In the genomic region with DNA sequence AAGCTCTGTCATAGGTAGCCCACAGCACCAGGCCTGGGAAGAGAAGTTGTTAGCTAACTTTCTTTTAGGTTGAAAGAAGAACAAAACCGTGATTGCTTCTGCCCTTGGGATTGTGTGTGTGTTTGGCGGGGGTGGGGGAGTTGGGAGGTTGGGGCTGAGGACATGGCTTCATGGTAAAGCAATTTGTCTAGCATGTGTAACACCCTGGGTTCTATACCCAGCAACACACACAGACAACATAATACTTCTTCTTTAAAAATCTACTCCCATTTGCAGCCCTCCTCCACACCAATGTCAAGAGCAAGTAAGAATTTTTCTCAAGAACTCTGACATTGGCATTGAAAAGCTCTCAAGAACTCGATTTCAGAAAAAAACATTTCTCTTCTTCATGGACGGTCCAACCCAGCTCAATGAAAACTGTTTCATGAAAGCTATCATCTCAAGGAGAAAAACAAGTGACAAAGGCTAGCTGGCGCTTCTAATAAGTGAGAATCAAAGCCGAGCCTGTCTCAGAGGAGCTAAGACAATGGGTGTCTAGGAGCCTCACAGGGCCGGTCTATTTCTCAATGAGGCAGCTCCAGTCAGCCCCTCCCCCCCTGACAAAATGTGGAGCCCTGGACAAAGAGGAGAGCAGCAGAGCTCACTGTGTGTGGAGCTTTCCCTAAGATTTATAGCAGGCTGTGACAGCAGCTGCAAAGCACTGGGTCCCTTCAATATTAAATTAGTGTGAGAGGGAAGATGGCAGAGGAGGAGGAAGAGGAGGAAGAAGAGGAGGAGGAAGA, we compare ENCODE assay signal across 8 mouse cellular contexts. TPM values are rescaled to one million over a fixed set of nuclear protein-coding genes. Genes with fewer than 3 reads are reported as not detected.
DNase-seq lines count a peak whose midpoint lies in the region; ATAC-seq and TF ChIP-seq lines count a peak whose summit lies in the region.

No protein-coding gene starts in this region.

- no peak for TF ChIP-seq CTCF in intestine, postnatal 0 days (IDR thresholded peaks at IDR 0.05; ENCODE audit: low read depth)

- DNase-seq in kidney, postnatal 25 days: no peak
- DNase-seq in R1 (ENCODE audit: low read depth, low spot score): peak; percentile 37
- DNase-seq in midbrain, embryonic 11.5 days (ENCODE audit: low spot score, missing footprints): peak; percentile 94
- DNase-seq in layer of hippocampus, adult 9-11 months: no peak
- DNase-seq in thymus, postnatal 10 days (ENCODE audit: low spot score in 2 of 2): no peak

- H3K9me3 ChIP-seq in kidney, embryonic 14.5 days (ENCODE audit: control insufficient read depth, low read length): no peaks in the 10 kb centered on the region
- H3K9me3 ChIP-seq in forebrain, embryonic 12.5 days: no peaks in the 10 kb centered on the region
- H3K9me3 ChIP-seq in midbrain, embryonic 11.5 days (ENCODE audit: control insufficient read depth, low read length): no peaks in the 10 kb centered on the region
- H3K9me3 ChIP-seq in intestine, postnatal 0 days (ENCODE audit: control insufficient read depth): no peaks in the 10 kb centered on the region

- H3K36me3 ChIP-seq in kidney, embryonic 14.5 days (ENCODE audit: control insufficient read depth, insufficient read depth, low read length): no peaks in the 10 kb centered on the region
- no peaks in the 10 kb centered on the region for H3K36me3 ChIP-seq in forebrain, embryonic 12.5 days (replicated peaks)
- H3K36me3 ChIP-seq in midbrain, embryonic 11.5 days (ENCODE audit: control insufficient read depth, insufficient read depth, low read length): no peaks in the 10 kb centered on the region
- no peaks in the 10 kb centered on the region for H3K36me3 ChIP-seq in intestine, postnatal 0 days (ENCODE audit: control insufficient read depth, insufficient read depth)

- no peak overlapping the region for H3K9ac ChIP-seq in kidney, embryonic 14.5 days (ENCODE audit: low read depth, low read length)
- H3K9ac ChIP-seq in forebrain, embryonic 12.5 days: no peak overlapping the region
- peak overlapping the region; percentile 46 for H3K9ac ChIP-seq in midbrain, embryonic 11.5 days (ENCODE audit: low read length)
- H3K9ac ChIP-seq in intestine, postnatal 0 days (ENCODE audit: low read depth, low read length): no peak overlapping the region

- H3K4me3 ChIP-seq in kidney, embryonic 14.5 days (ENCODE audit: low read length): no peak overlapping the region
- H3K4me3 ChIP-seq in forebrain, embryonic 12.5 days (replicated peaks): no peak overlapping the region
- H3K4me3 ChIP-seq in midbrain, embryonic 11.5 days (ENCODE audit: low read depth, low read length): no peak overlapping the region
- H3K4me3 ChIP-seq in intestine, postnatal 0 days (ENCODE audit: low read depth, low read length): no peak overlapping the region

- WGBS in kidney, embryonic 14.5 days: 55% methylated on average over 7 of the region's 7 CpGs
- WGBS in forebrain, embryonic 12.5 days: 18% methylated on average over 7 of the region's 7 CpGs
- 31% methylated on average over 7 of the region's 7 CpGs for WGBS in midbrain, embryonic 11.5 days
- 51% methylated on average over 7 of the region's 7 CpGs for WGBS in intestine, postnatal 0 days

- H3K4me2 ChIP-seq in kidney, embryonic 14.5 days (replicated peaks; ENCODE audit: low read depth, low read length): no peak overlapping the region
- H3K4me2 ChIP-seq in forebrain, embryonic 12.5 days: peak overlapping the region; percentile 13; the same call in 1 of the 2 replicates
- H3K4me2 ChIP-seq in midbrain, embryonic 11.5 days: no peak overlapping the region
- H3K4me2 ChIP-seq in intestine, postnatal 0 days (replicated peaks; ENCODE audit: low read depth): no peak overlapping the region

- peak; percentile 83; the same call in 1 of the 2 replicates for ATAC-seq in kidney, embryonic 14.5 days (ENCODE audit: low FRiP score, low TSS enrichment)
- peak; percentile 91 for ATAC-seq in forebrain, embryonic 12.5 days (ENCODE audit: low FRiP score)
- peak; percentile 96 for ATAC-seq in midbrain, embryonic 11.5 days (ENCODE audit: low FRiP score)
- no peak for ATAC-seq in intestine, postnatal 0 days

- no peaks in the 10 kb centered on the region for H3K4me1 ChIP-seq in kidney, embryonic 14.5 days (ENCODE audit: control insufficient read depth, insufficient read depth, low read length)
- H3K4me1 ChIP-seq in forebrain, embryonic 12.5 days: peaks cover 28% of the 10 kb centered on the region
- H3K4me1 ChIP-seq in midbrain, embryonic 11.5 days (ENCODE audit: control insufficient read depth, insufficient read depth, low read length): peaks cover 26% of the 10 kb centered on the region
- H3K4me1 ChIP-seq in intestine, postnatal 0 days (replicated peaks; ENCODE audit: control insufficient read depth, insufficient read depth, low read length): no peaks in the 10 kb centered on the region

- H3K27me3 ChIP-seq in kidney, embryonic 14.5 days (ENCODE audit: control insufficient read depth, insufficient read depth, low read length): no peaks in the 10 kb centered on the region
- H3K27me3 ChIP-seq in forebrain, embryonic 12.5 days: no peaks in the 10 kb centered on the region
- H3K27me3 ChIP-seq in midbrain, embryonic 11.5 days (ENCODE audit: control insufficient read depth, insufficient read depth, low read length): no peaks in the 10 kb centered on the region
- no peaks in the 10 kb centered on the region for H3K27me3 ChIP-seq in intestine, postnatal 0 days (replicated peaks; ENCODE audit: control insufficient read depth, insufficient read depth, low read length)

- no peak overlapping the region for H3K27ac ChIP-seq in kidney, embryonic 14.5 days (ENCODE audit: low read depth, low read length)
- peak overlapping the region; percentile 88 for H3K27ac ChIP-seq in forebrain, embryonic 12.5 days
- H3K27ac ChIP-seq in midbrain, embryonic 11.5 days (ENCODE audit: low read depth, low read length): peak overlapping the region; percentile 73
- no peak overlapping the region for H3K27ac ChIP-seq in intestine, postnatal 0 days (ENCODE audit: low read depth, low read length)

RNA-seq across cellular contexts. Expression of gene Frmd4b, which starts 40.6 kb away (rescaled TPM):
- polyA plus RNA-seq in kidney, embryonic 14.5 days (2014; fragmentation: Nextera tagmentation; extraction: Ambion mirVana): 9.7 and 13.7 TPM in 2 replicates
- polyA plus RNA-seq in forebrain, embryonic 12.5 days (2016; fragmentation: Nextera tagmentation; extraction: Ambion mirVana): 39.4 and 44.6 TPM in 2 replicates
- polyA plus RNA-seq in midbrain, embryonic 11.5 days (2014; fragmentation: Nextera tagmentation; extraction: Ambion mirVana): 31.9 and 34.0 TPM in 2 replicates
- 5.1 and 5.7 TPM in 2 replicates for polyA plus RNA-seq in intestine, postnatal 0 days (2015; fragmentation: Nextera tagmentation; extraction: Ambion mirVana)

Comparison
In these comparisons a context has a peak if more than half of its experiments do, and no peak if none do; other contexts are left out.
1. H3K27ac ChIP-seq: peak in forebrain, embryonic 12.5 days (single experiment) and midbrain, embryonic 11.5 days (single experiment); none in kidney, embryonic 14.5 days (single experiment) and intestine, postnatal 0 days (single experiment).
2. DNase-seq: peak in R1 (single experiment) and midbrain, embryonic 11.5 days (single experiment); none in kidney, postnatal 25 days (0 of 2), layer of hippocampus, adult 9-11 months (single experiment) and thymus, postnatal 10 days (0 of 2).